Mouse (Mus musculus) embryonic fibroblast, embryonic 13.5 days (primary cell): Measurements from ENCODE around the gene Rab11fip3. TPM values are rescaled to one million over a fixed set of nuclear protein-coding genes. Genes with fewer than 3 reads are reported as not detected.
"Not testable (repeated sequence)": the region's sequence is repeated elsewhere in the genome, so short reads cannot be mapped to it uniquely, and the experiment has no call there.

Experiments
- H3K27ac ChIP-seq: 2 replicates; pipeline ENCODE4 v1.5.1; 2012; ENCODE audit warnings: low read length, control low read depth, inconsistent platforms; ENCODE audit not compliant: insufficient read depth
- H3K4me1 ChIP-seq: 2 replicates; pipeline ENCODE4 v1.6.1; 2011; ENCODE audit warnings: low read length; ENCODE audit not compliant: control insufficient read depth, insufficient read depth
- H3K4me3 ChIP-seq: 2 replicates; pipeline ENCODE4 v1.5.1; 2011; ENCODE audit warnings: mild to moderate bottlenecking, control low read depth, low read length; ENCODE audit not compliant: insufficient read depth
- CTCF ChIP-seq: IDR thresholded peaks from 2 replicates; pipeline ENCODE4 v1.5.1; 2011; ENCODE audit warnings: mild to moderate bottlenecking, control low read depth, low read length, moderate library complexity, borderline replicate concordance; ENCODE audit not compliant: insufficient read depth
- POLR2A ChIP-seq: IDR thresholded peaks from 2 replicates; pipeline ENCODE4 v1.6.1; 2011; ENCODE audit warnings: low read depth, mild to moderate bottlenecking, control low read depth, low read length, moderate library complexity
- polyA plus RNA-seq: library from polyadenylated mRNA; stranded (reverse); fragments of >200 nt; gene quantifications from 2 replicates; pipeline ENCODE4 v1.2.4, GENCODE M21; 2011; ENCODE audit warnings: low read depth; ENCODE audit not compliant: missing spikeins, insufficient read length

The Rab11fip3 gene
- polyA plus RNA-seq, 1 experiment, result 22.6 TPM

DNA sequence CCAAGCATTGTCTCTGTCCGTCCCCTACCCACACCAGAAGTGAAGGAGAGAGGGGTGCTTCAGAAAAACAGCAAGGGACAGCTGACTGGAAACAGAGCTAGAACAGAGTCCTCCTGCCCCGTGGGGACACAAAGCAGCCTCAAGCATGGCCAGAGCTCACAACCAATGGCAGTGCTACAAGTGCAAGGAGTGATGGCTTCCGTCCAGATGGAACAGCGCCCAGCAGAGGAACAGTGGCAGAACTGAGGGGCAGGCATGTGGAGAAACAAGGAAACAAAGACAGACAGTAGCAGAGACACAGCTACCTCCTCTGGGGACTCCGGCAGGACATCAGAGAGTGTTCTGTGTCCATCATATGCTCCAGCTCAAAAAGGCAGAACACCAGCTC lies 26.1 kb downstream of the Rab11fip3 start:
- H3K27ac ChIP-seq, result no peak overlapping the region
- H3K4me1 ChIP-seq, result no peaks in the 10 kb centered on the region
- no peak overlapping the region for H3K4me3 ChIP-seq
- TF ChIP-seq CTCF (no peak), POLR2A (no peak)

DNA sequence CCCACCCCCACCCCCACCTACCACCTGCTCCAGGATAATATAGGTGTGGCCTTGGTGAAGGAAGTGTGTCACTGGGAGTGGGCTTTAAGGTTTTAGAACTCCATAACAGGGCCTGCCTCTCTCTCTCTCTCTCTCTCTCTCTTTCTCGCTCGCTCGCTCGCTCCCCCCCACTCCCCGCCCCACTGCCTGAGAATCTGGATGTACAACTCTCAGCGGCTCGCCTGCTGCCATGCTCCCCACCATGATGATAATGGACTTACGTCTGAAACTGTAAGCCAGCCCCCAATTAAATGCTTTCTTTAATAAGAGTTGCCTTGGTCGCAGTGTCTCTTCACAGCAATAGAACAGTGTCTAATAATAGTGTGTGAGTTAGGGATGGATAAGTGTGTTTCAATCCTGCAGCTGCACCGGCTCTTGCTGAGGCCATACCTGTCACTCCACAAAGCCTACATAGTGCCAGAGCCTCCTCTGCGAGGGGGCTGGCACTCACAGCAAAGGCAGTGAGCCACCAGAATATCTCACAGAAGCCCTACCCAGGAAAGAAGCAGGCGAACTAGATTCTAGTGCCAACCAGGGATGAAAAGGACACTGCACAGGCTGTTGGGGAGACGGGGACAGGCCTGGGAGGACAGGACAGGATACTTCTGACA lies 26.6 kb downstream of the Rab11fip3 start:
- Histone ChIP-seq H3K27ac (no peak overlapping the region), H3K4me3 (no peak overlapping the region), H3K4me1 (no peaks in the 10 kb centered on the region)
- TF ChIP-seq POLR2A, result no peak
- no peak for TF ChIP-seq CTCF

DNA sequence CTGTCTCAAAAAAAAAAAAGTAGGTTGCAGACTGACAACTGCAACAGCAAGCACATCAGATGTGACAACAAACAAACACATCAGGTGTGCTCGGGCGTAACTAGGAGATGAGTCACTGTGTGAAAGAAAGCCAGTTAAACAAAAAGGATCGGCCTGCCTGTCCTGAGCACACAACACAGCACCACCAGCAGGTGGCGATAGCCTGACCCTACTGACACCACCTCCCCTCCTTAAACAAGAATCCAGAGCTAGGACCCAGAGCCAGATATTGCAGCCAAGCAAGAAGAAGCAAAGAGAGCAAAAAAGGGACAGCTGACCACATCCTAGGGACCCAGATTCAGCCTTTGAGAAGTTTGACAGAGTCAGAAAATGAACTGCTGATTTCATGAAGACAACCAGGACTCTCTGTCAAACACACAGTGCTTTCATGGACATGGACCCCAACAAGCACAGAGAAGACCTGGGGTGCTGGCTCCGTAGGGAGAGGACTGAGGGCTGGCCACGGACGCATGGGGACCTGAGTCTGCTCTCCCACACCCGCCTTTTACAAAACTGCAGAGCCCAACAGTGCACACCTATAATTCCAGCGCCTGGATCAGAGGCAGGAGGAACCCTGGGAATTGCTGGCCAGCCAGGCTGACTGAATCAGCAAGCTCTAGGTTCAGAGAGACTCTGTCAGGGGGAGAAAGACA lies 28.1 kb downstream of the Rab11fip3 start:
- H3K4me1 ChIP-seq, result no peaks in the 10 kb centered on the region
- no peak overlapping the region for H3K27ac ChIP-seq
- no peak overlapping the region for H3K4me3 ChIP-seq
- TF ChIP-seq POLR2A (no peak), CTCF (peak; percentile 92; the same call in 1 of the 2 replicates)

DNA sequence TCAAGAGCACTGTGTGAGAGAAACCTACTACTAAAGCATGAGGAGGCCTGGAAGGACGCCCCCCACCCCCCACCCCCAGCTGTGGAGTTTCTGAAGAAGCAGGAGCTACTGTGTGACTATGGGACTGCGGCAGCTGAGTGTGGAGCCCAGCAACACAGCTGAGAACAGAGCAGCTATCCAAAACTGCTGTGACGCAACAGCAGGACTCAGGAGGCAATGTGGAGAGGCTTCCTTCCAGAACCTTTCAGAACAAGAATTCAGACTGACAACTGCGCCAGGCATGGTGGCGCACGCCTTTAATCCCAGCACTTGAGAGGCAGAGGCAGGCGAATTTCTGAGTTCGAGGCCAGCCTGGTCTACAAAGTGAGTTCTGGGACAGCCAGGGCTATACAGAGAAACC lies 28.6 kb downstream of the Rab11fip3 start:
- not testable (repeated sequence) for H3K4me3 ChIP-seq, H3K4me1 ChIP-seq, H3K27ac ChIP-seq

DNA sequence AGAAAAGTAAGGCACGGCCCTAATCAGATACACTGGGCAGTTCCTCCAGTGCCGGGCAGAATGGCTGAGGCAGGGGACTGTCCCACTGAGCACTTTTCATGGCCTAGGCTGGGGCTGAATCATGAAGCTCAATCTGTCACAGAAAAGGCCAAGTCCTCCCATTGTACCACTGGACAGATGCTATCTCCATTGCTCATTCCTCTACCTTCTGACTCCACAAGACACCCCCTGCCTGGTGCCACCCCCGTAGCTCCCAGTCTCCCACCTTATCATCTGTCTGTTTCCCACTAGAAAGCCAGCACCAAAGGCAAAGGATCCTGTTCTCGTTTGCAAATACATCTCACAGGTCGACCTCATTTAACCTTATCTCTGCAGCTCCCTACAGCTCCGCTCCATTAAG lies 37.3 kb downstream of the Rab11fip3 start:
- no peak overlapping the region for H3K4me3 ChIP-seq
- TF ChIP-seq CTCF (no peak), POLR2A (no peak)
- no peaks in the 10 kb centered on the region for H3K4me1 ChIP-seq
- no peak overlapping the region for H3K27ac ChIP-seq

DNA sequence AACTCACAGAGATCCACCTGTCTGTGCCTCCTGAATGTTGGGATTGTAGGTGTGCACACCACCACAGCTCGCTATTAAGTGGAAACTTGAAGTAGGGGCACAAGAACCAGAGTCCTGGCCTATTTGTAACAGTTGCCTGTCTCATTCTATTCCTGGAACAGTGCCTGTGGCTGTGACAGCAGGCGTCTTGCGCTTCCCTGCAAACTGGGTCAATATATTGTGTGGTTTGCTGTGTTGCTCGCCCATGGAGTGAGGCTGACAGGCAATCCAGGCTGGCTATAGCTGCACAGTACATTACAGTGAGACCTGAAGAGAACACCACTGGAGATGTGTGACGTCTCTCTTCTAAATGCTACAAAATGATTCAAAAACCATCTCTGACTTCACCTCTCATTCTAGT lies 37.8 kb downstream of the Rab11fip3 start:
- Histone ChIP-seq H3K27ac (no peak overlapping the region), H3K4me3 (no peak overlapping the region), H3K4me1 (no peaks in the 10 kb centered on the region)
- TF ChIP-seq CTCF (no peak), POLR2A (no peak)

DNA sequence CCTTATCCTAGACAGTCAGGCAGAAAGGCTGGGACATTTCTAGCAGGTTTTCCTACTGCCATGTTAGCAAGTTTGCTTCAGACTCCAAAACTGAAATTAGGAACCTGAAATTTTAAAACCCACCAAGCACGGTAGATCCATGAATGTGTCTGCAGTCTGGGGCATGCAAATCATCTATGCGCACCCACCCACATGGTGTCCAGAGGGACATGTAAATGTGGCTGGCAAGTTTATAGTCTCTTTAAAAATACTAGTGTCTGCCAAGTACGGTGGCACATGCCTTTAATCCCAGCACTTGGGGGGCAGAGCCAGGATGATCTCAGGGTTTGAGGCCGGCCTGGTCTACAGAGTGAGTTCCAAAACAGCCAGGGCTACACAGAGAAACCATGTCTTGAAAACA lies 41.1 kb downstream of the Rab11fip3 start:
- H3K4me1 ChIP-seq, result no peaks in the 10 kb centered on the region
- H3K27ac ChIP-seq, result no peak overlapping the region
- TF ChIP-seq POLR2A (no peak), CTCF (no peak)
- H3K4me3 ChIP-seq, result no peak overlapping the region

DNA sequence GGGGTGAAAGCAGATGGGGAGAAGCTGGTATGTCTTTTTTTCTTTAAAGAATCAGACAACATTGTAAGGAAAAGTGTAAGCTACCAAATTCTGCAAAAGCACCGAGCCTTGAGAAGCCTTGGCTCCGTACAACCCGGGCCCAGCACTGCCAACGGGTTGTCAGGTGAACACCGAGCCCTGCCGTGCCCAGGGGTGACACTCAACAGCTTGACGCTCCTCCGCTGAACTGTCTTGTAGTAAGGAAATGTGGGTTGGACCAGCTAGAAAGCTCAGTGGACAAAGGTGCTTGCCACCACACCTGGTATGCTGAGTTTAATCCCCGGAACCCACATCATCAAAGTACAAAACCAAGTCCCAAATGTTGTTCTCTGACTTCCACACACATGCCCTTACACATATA lies 44.7 kb downstream of the Rab11fip3 start:
- Histone ChIP-seq H3K4me1 (no peaks in the 10 kb centered on the region), H3K4me3 (no peak overlapping the region), H3K27ac (no peak overlapping the region)
- TF ChIP-seq CTCF, result no peak
- no peak for TF ChIP-seq POLR2A

DNA sequence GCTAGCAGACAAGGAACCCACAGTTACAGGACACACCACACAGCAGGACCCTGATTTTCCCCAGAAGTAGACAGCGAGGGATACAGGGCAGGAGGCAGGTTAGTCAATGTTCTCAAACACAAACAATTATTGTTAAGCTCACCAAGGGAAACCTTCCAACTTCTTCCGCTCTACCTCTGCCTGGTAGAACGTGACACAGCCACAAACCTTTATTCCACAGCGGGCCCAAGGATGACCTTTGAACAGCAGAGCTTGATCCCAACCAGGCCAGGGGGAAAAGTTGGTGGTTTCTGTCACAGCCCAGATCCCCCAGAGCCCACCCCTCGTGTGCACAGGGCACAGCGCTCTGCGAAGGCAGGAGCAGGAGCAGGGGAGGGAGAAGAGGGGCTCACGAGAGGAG lies 45.4 kb downstream of the Rab11fip3 start:
- no peak overlapping the region for H3K4me3 ChIP-seq

DNA sequence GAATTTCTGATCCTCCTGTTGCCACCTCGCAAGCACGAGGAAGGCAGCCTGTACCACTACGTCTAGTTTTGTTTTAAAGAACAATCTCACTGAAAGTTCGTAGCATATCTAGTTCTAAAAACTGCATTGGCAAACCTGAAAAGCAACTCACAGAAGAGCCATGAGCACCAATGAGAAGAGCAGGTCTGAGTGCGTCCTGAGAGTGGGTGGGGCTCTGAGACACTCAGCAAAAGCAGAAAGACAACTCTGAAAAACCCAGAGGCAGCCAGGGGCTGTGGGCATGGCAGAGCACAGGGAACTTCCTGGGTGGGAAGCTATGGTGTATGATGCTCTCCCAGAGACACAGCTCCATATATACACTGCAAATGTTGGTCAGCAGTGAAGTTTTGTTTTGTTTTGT lies 46.2 kb downstream of the Rab11fip3 start:
- no peak overlapping the region for H3K27ac ChIP-seq
- H3K4me1 ChIP-seq, result no peaks in the 10 kb centered on the region
- no peak overlapping the region for H3K4me3 ChIP-seq
- TF ChIP-seq POLR2A, result no peak
- TF ChIP-seq CTCF, result no peak

More for the DNA sequence above, 45.4 kb downstream of the Rab11fip3 start:
- Histone ChIP-seq H3K4me1 (no peaks in the 10 kb centered on the region), H3K27ac (no peak overlapping the region)
- TF ChIP-seq POLR2A (no peak), CTCF (no peak)
